Mouse (Mus musculus) embryonic facial prominence, embryonic 15.5 days (tissue): ENCODE data around the gene Ptpn22. TPM values are rescaled to one million over a fixed set of nuclear protein-coding genes. Genes with fewer than 3 reads are reported as not detected.

ENCODE experiments used
- ATAC-seq: fragments of 200-750 bp; cut with Nextera tagmentation; 2 replicates; pipeline ENCODE4 v1.8.0; 2017; ENCODE audit warnings: low read depth, moderate TSS enrichment; ENCODE audit not compliant: insufficient number of reproducible peaks, low FRiP score, low TSS enrichment
- H3K27ac ChIP-seq: fragments of 300-500 bp; sonication (generic); replicated peaks from 2 replicates; pipeline ENCODE4 v1.5.1; 2015; ENCODE audit warnings: mild to moderate bottlenecking, inconsistent platforms
- H3K27me3 ChIP-seq: fragments of 300-500 bp; sonication (generic); 2 replicates; pipeline ENCODE4 v1.6.1; 2015; ENCODE audit warnings: inconsistent platforms
- H3K36me3 ChIP-seq: fragments of 300-500 bp; sonication (generic); 2 replicates; pipeline ENCODE4 v1.6.1; 2015; ENCODE audit warnings: mild to moderate bottlenecking, inconsistent platforms
- H3K4me1 ChIP-seq: fragments of 300-500 bp; sonication (generic); 2 replicates; pipeline ENCODE4 v1.6.1; 2015; ENCODE audit warnings: inconsistent platforms
- H3K4me2 ChIP-seq: fragments of 300-500 bp; sonication (generic); replicated peaks from 2 replicates; pipeline ENCODE4 v1.6.1; 2015; ENCODE audit warnings: mild to moderate bottlenecking, inconsistent platforms
- H3K4me3 ChIP-seq: fragments of 300-500 bp; sonication (generic); replicated peaks from 2 replicates; pipeline ENCODE4 v1.5.1; 2015; ENCODE audit warnings: mild to moderate bottlenecking, inconsistent platforms
- H3K9ac ChIP-seq: fragments of 300-500 bp; sonication (generic); 2 replicates; pipeline ENCODE4 v1.6.1; 2015; ENCODE audit warnings: inconsistent platforms
- H3K9me3 ChIP-seq: fragments of 300-500 bp; sonication (generic); replicated peaks from 2 replicates; pipeline ENCODE4 v1.6.1; 2016; ENCODE audit warnings: inconsistent platforms
- WGBS: fragments of 180-500 bp; shearing (Covaris S2); methylation state at CpG from one replicate; pipeline ENCODE4 v1.1.7; 2015; 5-methylcytosine and 5-hydroxymethylcytosine counted together
- polyA plus RNA-seq: library from polyadenylated mRNA; unstranded; fragments of >200 nt; fragmentation: Nextera tagmentation; extraction: Ambion mirVana; gene quantifications from 2 replicates; pipeline ENCODE4 v1.2.1, GENCODE M21; 2015

Ptpn22 gene
- polyA plus RNA-seq, 1 experiment from 2014 or later = 1.3 TPM

- WGBS = 61% methylated on average over 6 of the region's 6 CpGs
Measured at GRCm38 (mm10) chr3:103859851-103860391, 326 bp downstream of the Ptpn22 start.

DNA sequence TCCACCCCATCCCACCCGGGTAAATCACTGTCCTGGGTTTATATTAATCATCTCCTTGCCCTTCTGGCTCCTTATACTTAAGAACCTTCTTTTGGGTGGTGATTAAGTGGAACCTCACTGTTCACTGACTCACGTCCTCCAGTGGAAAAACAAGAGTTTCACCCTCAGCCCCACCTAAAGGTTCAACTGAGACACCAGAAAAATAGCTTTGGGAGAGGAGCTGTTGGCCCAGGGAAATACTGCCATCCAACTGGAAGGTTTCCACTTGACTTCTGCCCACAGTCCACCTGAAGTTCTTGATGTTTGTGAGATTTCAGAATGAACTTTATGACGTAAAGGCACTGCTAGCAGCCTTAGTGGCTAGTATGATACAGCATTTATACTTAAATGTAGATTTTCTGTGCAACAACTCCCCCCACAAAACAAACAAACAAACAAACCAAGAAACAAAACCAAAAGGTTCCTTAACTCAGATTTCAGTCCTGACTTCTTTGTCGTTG, 3.2 kb downstream of the Ptpn22 start:
- Histone ChIP-seq H3K9ac (no peak overlapping the region), H3K36me3 (no peaks in the 10 kb centered on the region), H3K4me2 (no peak overlapping the region), H3K9me3 (no peaks in the 10 kb centered on the region), H3K4me1 (no peaks in the 10 kb centered on the region), H3K4me3 (no peak overlapping the region), H3K27me3 (no peaks in the 10 kb centered on the region), H3K27ac (no peak overlapping the region)
- WGBS = 67% methylated on average over 4 of the region's 4 CpGs
- ATAC-seq = no peak

More at GRCm38 (mm10) chr3:103859851-103860391, 326 bp downstream of the Ptpn22 start:
- Histone ChIP-seq H3K9me3 (no peaks in the 10 kb centered on the region), H3K4me3 (no peak overlapping the region), H3K4me1 (no peaks in the 10 kb centered on the region), H3K4me2 (no peak overlapping the region), H3K27me3 (no peaks in the 10 kb centered on the region), H3K36me3 (no peaks in the 10 kb centered on the region), H3K27ac (no peak overlapping the region), H3K9ac (no peak overlapping the region)
- no peak; the same call in 1 of the 2 replicates for ATAC-seq

DNA sequence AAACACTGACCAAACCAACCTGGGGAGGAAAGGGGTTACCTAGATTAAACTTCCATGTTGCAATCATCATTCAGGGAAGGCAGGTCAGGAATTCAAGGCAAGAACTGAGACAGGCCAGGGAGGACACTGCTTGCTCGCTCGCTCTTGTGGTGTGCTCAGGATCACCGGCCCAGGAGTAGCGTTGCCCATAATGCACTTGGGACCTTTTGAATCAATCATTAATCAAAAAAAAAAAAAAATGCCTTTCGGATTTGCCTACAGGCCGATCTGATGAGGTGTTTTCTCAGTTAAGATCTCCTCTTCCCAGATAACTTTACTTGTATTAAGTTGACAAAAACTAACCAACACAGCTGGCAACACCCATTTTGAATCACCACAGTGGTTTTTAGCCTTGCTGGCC, 4.6 kb downstream of the Ptpn22 start:
- no peaks in the 10 kb centered on the region for H3K9me3 ChIP-seq
- H3K4me1 ChIP-seq = no peaks in the 10 kb centered on the region
- H3K4me2 ChIP-seq = no peak overlapping the region
- 86% methylated on average over 6 of the region's 6 CpGs for WGBS
- no peak overlapping the region for H3K9ac ChIP-seq
- no peaks in the 10 kb centered on the region for H3K27me3 ChIP-seq
- H3K36me3 ChIP-seq = no peaks in the 10 kb centered on the region
- H3K4me3 ChIP-seq = no peak overlapping the region
- no peak overlapping the region for H3K27ac ChIP-seq
- ATAC-seq = no peak

GRCm38 (mm10) chr3:103867424-103867971, 7.9 kb downstream of the Ptpn22 start:
- Histone ChIP-seq H3K36me3 (no peaks in the 10 kb centered on the region), H3K27ac (no peak overlapping the region)

GRCm38 (mm10) chr3:103868008-103868407, 8.4 kb downstream of the Ptpn22 start:
- no peaks in the 10 kb centered on the region for H3K4me1 ChIP-seq
- 75% methylated on average over 4 of the region's 4 CpGs for WGBS
- H3K27ac ChIP-seq = no peak overlapping the region
- H3K4me3 ChIP-seq = no peak overlapping the region
- no peak overlapping the region for H3K4me2 ChIP-seq
- ATAC-seq = no peak
- H3K9me3 ChIP-seq = no peaks in the 10 kb centered on the region
- H3K36me3 ChIP-seq = no peaks in the 10 kb centered on the region
- H3K9ac ChIP-seq = no peak overlapping the region
- no peaks in the 10 kb centered on the region for H3K27me3 ChIP-seq

More at GRCm38 (mm10) chr3:103867424-103867971, 7.9 kb downstream of the Ptpn22 start:
- no peak overlapping the region for H3K9ac ChIP-seq
- H3K27me3 ChIP-seq = no peaks in the 10 kb centered on the region
- H3K4me1 ChIP-seq = no peaks in the 10 kb centered on the region
- H3K9me3 ChIP-seq = no peaks in the 10 kb centered on the region
- no peak overlapping the region for H3K4me3 ChIP-seq
- 78% methylated on average over 5 of the region's 5 CpGs for WGBS
- no peak overlapping the region for H3K4me2 ChIP-seq
- ATAC-seq = no peak

- no peaks in the 10 kb centered on the region for H3K9me3 ChIP-seq
- H3K36me3 ChIP-seq = no peaks in the 10 kb centered on the region
- no peak overlapping the region for H3K27ac ChIP-seq
- no peak overlapping the region for H3K9ac ChIP-seq
- H3K4me2 ChIP-seq = no peak overlapping the region
- ATAC-seq = no peak
- 43% methylated on average over 3 of the region's 3 CpGs for WGBS
- H3K27me3 ChIP-seq = no peaks in the 10 kb centered on the region
- no peak overlapping the region for H3K4me3 ChIP-seq
- no peaks in the 10 kb centered on the region for H3K4me1 ChIP-seq
Measured at GRCm38 (mm10) chr3:103872663-103873098, 13.1 kb downstream of the Ptpn22 start.

- Histone ChIP-seq H3K4me2 (no peak overlapping the region), H3K27me3 (no peaks in the 10 kb centered on the region), H3K9me3 (no peaks in the 10 kb centered on the region), H3K9ac (no peak overlapping the region), H3K36me3 (no peaks in the 10 kb centered on the region), H3K4me1 (no peaks in the 10 kb centered on the region), H3K27ac (no peak overlapping the region), H3K4me3 (no peak overlapping the region)
- WGBS = 72% methylated on average over 7 of the region's 7 CpGs
- ATAC-seq = no peak
Measured at GRCm38 (mm10) chr3:103874329-103874728, 14.7 kb downstream of the Ptpn22 start.

- no peak for ATAC-seq
- no peaks in the 10 kb centered on the region for H3K4me1 ChIP-seq
- no peaks in the 10 kb centered on the region for H3K27me3 ChIP-seq
- H3K9ac ChIP-seq = no peak overlapping the region
- no peak overlapping the region for H3K27ac ChIP-seq
- H3K36me3 ChIP-seq = no peaks in the 10 kb centered on the region
- no peaks in the 10 kb centered on the region for H3K9me3 ChIP-seq
- no peak overlapping the region for H3K4me2 ChIP-seq
- no peak overlapping the region for H3K4me3 ChIP-seq
- WGBS = 75% methylated on average over 11 of the region's 11 CpGs
Measured at GRCm38 (mm10) chr3:103885946-103886345, 26.4 kb downstream of the Ptpn22 start.

DNA sequence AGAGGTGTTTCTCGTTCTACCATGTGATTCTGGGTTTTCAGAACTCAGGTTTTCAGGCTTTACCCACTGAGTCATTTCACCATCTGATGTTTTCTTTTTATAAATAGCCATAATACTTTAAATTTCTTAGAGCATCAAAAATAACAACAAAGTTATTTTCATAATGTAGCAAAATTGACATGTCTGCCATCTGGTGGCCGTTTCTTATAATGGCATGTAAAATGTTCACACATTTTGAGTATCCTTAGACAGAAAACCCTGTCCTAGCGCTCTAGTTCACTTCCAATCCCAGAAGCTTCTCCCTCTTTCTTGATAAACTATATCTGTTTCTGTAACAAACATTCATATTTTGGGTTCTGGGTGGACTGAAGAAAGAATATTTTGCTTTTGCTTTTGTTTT, 28.0 kb downstream of the Ptpn22 start:
- no peak overlapping the region for H3K4me3 ChIP-seq
- H3K27me3 ChIP-seq = no peaks in the 10 kb centered on the region
- H3K4me2 ChIP-seq = no peak overlapping the region
- WGBS = 25% methylated on average over 3 of the region's 3 CpGs
- no peaks in the 10 kb centered on the region for H3K4me1 ChIP-seq
- H3K9ac ChIP-seq = no peak overlapping the region
- H3K9me3 ChIP-seq = no peaks in the 10 kb centered on the region
- ATAC-seq = no peak
- no peaks in the 10 kb centered on the region for H3K36me3 ChIP-seq
- H3K27ac ChIP-seq = no peak overlapping the region

DNA sequence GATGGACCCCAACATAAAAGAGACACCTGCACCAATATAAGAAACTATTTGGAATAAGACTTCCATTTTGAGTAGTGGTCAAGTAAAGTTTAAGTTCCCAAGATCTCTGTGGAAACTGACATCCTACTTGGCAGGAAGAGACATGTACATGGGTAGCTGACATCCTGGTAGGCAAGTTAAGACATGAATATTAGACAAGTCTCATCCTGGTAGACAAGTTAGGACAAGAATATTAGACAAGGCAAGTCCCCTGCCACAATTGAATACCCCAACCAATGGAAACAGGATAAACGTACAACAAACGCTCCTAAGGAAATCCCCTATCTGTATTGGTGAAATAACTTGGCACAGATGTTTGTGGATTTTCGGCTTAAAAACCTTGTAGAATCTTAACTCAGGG, 33.8 kb downstream of the Ptpn22 start:
- H3K4me2 ChIP-seq = no peak overlapping the region
- no peaks in the 10 kb centered on the region for H3K27me3 ChIP-seq
- no peaks in the 10 kb centered on the region for H3K9me3 ChIP-seq
- no peak overlapping the region for H3K9ac ChIP-seq
- WGBS = 71% methylated on average over 3 of the region's 3 CpGs
- no peaks in the 10 kb centered on the region for H3K36me3 ChIP-seq
- no peak overlapping the region for H3K4me3 ChIP-seq
- H3K27ac ChIP-seq = no peak overlapping the region
- no peak for ATAC-seq
- H3K4me1 ChIP-seq = no peaks in the 10 kb centered on the region

- no peak overlapping the region for H3K9ac ChIP-seq
- no peaks in the 10 kb centered on the region for H3K36me3 ChIP-seq
- H3K4me3 ChIP-seq = no peak overlapping the region
- no peaks in the 10 kb centered on the region for H3K9me3 ChIP-seq
- no peak for ATAC-seq
- H3K4me2 ChIP-seq = no peak overlapping the region
- WGBS = 84% methylated on average over 1 of the region's 1 CpGs
- no peaks in the 10 kb centered on the region for H3K27me3 ChIP-seq
- no peaks in the 10 kb centered on the region for H3K4me1 ChIP-seq
- H3K27ac ChIP-seq = no peak overlapping the region
Measured at GRCm38 (mm10) chr3:103904705-103905104, 45.1 kb downstream of the Ptpn22 start.
